Mouse (Mus musculus): Measurements from ENCODE around the gene Adamts12.

The Adamts12 gene

DNA sequence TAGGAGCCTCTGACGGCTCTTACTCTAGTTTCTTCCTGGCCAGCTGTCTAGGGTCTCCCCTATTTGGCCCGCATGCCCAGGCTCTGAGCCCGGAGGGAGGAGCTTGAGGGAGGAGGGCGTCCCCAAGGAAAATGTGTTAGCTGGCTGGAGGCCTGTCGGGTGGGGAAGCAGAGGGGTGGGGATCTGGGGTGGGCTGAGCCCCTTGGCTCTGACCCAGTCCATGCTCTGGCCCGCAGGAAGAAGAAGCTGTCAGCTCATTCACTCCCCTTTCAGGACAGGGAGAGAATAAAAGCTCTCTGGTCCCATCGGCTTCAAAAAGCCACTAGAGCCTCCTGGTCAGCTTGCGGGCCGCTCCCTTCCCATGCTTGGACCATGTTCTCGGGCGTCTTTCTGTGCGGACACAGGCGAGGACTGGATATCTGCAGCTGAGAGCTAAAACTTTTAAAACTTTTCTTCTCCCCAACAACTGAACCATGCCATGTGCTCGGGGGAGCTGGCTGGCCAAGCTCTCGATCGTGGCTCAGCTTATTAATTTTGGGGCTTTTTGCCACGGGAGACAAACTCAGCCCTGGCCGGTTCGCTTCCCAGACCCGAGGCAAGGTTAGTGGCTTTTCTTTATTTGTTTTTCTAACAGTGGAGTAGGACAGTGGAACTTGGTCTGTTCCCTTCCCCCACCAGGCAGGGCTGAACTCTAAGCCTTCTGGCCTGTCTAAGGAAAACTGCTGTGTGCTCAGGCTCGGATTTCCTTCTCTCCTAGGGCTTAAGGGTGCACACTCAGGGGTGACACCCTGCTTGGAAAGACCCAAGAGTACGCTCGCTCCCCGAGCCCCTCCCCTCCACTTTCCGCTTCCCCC is at the start of gene Adamts12:
Gene Adamts12 (plus strand): TSS at position 233 of the 854 bp plus-strand sequence.
- DNase-seq: peak; percentile 71 to 89

DNA sequence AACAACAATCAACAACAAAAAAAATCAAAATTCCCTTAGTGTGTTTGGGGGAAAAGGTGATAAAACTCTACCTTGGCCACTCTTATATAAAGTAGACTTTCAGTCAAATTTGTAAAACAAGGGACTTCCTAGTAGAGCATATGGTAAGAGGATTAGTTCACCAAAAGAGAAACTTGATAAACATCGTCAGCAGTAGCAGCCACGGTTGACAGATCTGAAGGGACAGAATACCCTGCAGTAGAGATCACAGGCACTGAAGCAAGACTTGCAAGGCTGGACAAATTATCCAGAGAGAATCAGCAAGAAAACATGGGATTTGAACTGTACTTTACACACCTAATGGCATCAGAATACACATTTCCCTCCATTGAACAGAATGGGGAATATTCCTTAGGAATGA is 49.7 kb upstream of the Adamts12 start:
- DNase-seq: no peak

DNA sequence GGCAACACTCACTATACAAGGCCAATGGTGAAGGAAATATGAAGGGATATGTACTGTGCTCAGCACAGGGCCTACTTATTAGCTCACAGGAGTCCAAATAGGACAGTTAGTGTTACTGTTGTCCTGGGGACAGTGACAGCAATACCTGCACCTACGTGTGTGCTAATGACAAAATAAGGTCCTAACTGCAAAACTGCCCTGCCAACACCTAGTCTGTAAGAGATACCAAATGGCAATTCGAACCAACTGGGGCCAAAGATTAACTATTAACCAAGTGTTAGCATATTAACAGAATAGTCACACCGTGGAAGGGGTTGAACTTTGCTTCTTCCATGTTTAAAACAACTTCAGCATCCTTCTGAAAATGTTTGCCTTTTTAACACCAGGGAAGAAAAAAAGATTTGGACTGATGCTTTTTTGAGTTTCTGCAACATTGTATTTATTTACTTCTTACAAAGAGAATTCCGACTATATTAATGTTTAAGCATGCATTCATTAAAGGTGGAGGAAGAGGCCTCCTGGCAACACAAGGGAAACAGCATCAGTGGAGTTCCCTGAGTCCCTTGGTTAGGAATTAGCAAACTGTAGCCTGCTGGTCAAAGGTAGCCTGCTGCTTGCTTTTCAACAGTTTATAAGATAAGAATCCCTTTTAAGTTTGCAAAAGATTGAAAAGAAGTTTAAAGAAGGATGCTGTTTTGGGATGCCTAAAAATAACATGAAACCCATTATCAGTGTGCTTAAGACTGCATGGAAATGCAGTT is 37.6 kb upstream of the Adamts12 start:
- DNase-seq: no peak

DNA sequence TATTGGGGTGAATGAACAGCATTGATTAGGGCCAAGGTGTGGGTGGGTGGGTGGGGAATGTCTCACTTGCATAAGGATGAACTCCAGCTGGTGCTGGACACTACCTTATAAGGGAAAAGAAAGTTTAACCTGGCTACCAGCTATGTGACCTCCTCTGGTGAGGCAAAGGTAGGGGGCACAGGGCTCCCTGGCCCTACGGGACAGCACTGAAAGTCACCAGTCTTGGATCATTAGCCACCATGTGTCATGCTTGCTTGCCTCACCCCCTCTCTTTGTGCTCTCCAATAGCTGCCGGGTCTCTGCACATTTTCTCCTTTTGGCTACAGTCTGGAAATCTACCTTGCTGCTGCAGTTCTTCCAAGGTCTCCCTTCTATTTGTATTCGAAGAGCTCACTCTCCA is 34.4 kb upstream of the Adamts12 start:
- DNase-seq: no peak

DNA sequence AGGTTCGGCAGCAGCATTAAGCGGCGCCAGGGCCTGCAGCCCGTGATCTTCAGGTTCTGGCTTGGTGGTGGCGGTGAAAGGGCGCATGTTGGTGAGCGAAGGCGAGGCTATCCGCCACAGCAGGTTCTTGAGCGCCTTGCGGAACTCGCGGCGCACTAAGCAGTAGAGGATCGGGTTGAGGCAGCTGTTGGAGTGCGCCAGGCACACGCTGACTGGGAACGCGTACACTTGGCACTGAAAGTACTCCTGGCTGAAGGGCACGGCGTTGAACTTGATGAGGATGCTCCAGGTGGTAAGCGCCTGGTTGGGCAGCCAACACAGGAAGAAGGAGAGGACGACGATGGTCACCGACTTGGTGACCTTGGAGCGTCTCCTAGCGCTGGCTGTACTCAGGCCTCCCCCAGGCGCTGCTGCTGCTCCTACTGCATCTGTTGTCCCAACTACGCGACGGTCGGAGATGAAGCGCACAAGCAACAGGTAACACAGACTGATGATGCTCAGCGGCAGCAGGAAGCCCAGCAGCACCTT is 28.6 kb upstream of the Adamts12 start:
- peak in 1 of 2 experiments; percentile 20 for DNase-seq

DNA sequence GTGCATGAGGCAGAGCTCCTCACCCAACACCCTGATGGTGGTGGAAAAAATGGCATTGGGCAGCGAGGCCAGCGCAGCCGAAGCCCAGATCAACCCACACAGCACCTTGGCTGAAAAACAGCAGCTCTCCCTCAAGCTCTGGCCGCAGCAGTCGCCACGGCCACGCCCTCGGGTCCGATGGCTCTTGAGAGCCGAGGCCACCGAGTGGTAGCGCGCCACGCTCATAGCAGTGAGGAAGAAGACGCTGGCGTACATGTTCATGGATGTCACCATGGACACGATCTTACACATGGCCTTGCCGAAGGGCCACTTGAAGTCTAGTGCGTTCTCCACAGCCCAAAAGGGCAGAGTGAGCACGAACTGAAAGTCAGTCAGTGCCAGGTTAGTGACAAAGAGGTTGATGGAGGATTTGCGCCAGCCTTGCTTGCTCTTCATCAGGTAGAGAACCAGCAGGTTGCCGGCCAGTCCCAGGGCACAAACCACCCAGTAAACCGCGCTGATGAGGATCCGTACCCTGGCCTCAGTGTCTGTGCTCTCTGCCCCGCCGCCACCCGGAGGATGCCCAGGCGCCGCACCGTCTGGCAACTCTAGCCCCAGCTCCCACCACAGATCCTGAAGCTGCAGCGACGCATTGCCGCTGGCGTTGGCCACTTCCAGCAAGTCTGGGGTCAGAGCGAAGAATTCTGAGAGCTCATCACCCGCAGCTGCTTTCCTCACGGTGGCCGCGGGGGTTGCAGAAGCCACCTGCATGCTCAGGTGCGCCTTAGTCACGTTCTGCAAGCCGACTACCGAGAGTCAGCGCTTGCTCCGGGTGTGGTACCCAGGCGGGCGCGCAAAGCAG is 27.8 kb upstream of the Adamts12 start:
- DNase-seq: peak; percentile 9 to 27

DNA sequence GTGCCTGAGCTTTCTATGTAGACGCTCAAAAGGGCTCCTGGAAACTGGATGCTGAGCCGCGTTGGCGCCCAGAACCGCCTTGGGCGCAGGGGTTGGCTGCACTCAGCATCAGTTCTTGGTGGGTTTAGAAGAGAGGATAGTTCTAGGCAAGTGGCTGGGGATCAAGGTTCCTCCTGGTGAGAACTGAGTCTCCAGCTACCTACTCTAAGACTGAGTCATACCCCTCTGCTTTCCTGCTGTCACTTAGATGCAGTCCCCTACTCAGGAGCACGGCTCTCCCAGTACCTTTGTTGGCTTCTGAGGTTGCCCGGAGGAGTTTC is 27.3 kb upstream of the Adamts12 start:
- no peak for DNase-seq

DNA sequence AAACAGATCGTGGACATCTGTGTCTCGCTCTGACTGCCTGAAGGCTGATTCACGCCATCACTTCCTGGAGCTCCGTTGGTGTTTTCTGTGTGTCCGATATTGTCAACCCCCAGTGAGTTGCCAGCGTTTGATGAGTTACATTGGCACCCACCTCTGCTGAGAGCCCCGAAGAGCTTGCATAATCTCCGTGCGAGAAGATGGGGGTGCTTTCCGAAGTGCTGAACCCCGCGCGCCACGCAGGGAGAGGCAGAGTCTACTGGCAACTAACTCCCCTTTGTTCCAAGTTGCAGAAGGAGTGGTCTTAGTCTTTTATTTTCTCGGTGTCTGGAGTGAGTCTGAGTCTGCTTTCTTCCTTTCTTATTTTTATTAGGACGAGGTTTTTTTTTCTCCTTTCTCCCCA is 26.9 kb upstream of the Adamts12 start, which contains the start of gene Rxfp3:
Gene Rxfp3 (minus strand): TSS at position 281 of the 400 bp plus-strand sequence.
- peak in 1 of 2 experiments; percentile 21 for DNase-seq

DNA sequence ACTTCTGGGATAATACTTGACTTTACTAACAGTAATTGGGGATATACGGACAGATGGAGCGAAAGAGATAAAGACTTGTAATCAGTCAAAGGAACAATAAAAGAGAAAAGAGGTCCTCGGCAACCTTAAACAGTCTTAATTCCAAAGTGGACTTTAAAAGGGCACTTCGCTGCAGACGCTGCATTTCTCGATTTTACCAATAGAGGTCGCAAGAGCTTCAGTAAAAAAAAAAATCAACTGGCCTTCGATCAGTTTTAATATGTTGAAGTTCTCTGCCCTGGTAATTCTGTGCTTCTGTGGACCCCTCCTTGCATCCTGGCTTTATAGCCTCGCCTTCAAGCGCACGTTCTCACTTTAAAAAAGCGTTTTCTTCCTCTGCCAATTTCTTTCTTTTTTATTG is 26.1 kb upstream of the Adamts12 start:
- DNase-seq: peak in 1 of 2 experiments; percentile 50

DNA sequence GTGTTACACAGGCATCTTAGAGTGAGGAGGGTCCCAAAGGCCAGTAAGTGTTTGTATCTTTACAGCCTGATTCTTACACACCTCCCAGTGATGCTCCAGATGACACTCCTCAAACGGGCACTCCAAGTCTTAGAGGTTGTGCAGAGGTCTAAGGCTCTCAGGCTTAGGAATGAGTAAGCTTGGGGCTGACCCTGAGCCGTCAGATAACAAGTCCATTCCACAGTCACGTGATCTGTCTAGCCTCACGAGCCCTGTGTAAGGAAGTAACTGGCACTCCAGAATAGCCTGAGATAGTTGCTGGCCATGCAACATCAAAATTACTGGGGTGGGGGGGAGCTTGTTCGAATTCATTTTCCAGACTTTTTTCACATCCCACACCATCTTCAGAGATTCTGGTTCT is 24.5 kb upstream of the Adamts12 start:
- no peak for DNase-seq

DNA sequence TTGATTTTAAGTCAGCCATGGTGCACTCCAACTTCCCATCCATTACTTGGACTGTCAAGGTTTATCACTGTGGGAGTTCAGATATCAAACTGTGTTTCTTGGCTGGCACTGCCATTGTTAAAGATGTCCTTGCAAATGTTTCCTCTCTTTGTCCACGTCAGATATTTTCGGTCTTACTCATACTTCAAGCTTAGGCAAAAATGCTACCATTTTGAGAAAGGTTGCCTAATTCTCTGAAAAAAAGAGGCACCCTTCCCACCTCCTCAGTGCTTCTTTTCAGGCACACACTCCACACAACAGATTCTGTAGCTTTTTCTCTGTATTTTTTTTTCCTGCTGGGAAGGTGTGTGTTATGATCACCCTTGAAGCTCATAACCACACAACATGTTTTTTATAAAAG is 23.4 kb upstream of the Adamts12 start:
- DNase-seq: no peak

DNA sequence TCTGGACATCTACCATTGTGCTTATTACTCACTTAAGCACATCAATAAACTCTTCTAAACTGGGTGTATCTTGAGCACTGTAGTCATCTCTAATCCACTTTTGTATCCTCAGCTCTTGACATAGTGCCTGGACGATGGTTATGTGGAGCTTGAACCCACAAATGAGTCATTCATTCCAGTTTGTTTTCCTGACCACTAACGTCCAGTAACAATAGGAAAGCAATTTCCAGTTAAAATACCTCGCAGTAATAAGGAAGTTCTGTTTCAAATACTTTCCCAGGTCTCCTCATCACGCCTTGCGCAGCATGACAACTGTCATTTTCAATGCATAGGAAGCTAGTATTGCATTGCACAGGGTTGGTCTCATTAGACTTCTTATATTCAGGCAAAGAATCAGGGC is 21.8 kb upstream of the Adamts12 start:
- DNase-seq: no peak

DNA sequence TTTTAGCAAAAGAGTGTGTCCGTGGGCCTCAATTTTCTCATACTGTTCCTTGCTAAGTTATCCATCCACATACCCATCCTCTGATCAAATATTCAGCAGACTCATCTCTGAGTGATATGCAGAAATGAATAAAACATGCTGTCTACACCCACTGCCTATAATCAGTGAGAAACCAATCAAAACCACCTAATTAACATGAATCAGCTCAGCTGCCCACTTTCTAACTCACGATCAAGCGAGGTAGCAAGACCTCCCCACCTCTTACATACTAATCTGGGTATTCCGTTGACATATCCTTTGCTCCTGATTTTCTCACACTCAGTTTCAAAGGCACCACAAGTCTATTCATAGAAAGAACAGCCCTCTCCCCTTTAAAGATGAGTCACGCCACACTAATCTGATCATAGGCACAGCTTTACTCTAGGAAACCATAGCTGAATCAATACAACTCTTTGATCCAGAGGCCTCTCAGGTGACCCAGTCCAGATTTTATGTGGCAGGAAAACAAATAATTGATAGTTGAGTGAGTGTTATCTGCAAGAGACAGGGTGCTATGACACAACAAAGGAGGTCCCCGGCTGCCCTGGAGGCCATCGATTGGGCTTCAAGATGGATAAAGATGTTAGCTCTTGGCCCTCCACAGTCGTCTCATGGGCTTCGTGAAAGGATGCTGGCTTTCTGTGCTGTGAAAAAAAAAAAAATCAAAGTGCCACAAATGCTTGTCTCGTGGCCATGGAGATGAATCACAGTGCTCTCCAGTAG is 10.7 kb upstream of the Adamts12 start:
- DNase-seq: no peak

DNA sequence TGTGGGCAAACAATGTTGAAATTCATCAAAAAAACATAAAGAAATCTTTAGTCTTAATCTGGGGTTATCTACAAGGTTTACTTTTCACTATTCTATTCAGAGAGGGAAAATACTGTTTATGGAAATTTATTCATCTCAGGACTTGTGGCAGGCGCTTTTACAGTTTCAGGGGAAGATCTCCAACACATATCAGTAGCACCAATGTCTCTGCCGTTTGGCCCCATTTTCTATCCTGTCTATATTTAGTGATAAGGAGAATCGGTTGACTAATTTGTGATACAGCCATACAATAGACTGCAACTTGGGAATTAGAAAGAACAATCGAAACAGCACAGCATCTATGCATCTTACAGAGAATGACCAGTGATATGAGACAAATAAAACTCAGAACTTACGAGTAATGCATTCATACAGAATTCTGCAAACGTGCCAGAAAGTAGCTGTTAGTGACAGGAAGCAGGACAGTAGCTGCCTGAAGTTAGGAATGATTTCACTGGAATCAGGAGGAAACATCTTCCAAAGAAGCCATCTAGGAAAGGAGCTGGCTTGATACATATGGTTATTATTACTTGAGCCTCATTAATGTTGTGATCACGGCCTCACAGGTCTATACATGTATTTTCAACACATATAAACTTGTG is 10.0 kb upstream of the Adamts12 start:
- DNase-seq: no peak

DNA sequence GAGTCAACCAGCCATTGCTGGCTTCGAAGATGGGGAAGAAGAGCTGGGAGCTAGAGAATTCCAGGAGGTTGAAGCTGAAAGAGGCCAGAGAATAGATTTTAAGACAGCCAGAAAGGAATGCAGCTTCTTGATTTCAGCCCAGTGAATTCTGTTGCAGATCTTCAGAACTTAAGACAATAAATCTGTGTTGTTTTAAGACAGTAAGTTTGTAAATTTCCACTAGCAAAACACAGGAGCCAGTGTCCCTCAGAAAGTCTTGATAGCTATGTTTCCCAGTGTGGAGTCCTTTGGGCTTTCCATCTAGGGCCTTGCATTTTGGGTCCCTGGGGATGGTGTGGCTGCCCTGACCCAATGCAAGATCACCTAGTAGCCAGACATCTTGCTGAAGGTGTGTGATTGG is 1.7 kb upstream of the Adamts12 start:
- no peak for DNase-seq

DNA sequence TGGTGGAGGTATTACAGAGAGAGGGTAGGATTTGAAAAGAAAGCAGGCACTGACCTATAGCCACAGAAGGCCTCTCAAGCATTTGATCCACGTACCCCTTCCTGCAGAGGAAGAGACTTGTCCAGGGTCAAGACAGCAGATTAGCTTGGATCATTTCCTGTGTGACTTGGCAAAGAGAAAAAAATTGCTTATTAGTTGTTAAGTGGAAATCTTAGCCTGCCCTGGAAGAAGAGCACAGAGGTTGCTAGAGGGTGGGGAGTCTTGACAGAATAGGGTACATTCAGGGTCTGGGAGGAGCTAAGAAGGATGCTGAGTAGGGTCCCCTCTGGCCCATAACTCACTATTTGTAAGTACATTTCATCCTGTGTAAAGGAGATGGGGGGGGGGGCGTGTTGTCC is 431 bp upstream of the Adamts12 start:
- no peak for DNase-seq

DNA sequence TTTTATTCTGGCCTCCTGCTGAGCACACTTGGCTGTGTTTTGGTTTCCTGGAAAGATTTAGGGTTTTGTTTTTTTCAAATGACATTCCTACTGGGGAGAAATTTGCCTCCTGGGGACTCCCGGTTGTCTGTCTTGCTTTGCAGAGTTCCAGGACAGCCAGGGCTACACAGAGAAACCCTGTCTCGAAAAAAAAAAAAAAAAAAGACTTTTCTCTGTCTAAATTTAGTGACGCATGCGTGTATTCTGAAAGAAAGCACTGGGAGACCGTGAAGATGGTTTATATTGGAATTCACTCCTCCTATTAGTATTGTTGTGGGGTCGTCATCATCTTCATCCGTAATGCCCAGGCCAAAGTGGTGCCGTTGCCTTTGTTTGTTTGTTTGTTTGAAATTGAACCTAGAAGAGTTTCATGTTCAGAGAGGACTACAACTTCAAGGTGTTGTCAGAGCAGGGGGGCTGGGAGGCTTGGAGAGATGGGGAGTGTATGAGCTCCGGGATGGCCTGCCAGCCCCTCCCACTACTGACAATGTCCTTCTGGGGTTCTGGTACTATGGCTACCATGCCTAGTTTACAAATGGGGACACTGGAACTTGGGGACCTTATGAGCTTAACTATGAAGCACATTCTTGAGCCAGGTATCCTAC is 1.1 kb downstream of the Adamts12 start:
- DNase-seq: no peak

DNA sequence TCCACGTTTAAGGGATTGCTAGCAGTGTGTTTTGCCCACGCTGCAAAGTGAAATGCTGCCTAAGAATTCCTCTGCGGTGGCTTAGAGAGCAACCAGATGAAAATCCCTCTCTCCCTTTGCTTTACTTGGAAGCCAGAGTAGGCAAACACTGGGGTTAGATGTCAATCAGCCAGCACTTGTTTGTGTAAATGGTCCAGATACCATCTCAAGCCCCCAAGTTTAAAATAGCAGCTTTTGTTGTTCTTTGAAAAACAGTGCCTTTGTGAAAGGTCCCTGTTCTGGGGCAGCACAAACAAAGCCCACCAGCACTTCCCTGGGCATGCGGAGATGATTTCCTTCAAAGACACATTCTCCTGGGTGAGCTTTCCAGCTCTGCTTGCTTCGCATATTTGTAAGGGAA is 1.7 kb downstream of the Adamts12 start:
- DNase-seq: no peak

DNA sequence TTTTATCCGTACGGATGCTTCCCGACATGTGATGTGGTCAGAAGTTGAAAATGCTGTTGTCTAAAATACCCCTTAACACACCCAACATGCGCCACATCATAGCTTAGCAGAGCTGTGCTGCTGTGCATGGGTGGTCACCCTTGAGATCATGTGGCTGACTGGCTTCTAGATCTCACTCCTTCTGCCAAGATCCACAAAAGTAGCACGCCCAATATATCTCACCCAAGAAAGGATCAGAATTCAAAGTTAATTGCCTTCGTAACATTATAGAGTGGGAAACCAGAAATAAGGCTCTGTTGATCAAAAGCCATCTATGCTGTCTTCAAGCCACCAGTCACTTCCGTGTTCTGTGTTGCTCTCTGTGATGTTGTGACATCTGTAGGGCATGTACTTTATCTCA is 3.3 kb downstream of the Adamts12 start:
- no peak for DNase-seq

DNA sequence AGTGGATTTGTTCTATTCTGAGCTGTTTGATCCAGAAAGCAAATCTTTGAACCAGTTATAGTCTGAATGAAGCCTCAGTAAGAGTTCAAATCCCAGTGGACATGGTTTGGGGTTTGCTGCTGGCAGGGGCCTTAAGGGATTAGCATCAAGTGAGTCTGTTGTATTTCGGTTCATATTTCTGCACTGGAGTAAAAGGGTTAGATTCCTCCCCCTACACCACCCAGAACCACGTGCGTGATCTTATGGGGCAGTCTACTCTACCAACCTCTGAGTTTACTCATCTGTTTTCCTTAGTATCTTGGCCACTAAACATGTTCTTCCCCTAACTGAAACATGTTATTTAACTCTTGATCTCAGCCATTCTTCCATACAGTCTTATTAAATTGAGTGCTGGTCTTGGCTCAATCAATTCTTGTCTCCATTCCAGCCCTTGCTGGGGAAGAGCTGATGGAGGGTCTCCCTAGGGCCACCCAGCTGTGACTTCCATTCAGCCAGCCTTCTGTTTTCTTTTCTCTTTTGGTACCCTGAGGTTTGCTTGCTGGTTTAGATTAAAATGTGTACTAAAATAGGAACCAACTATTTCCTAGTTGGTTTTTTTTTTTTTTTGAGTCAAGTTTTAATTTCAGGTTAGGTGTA is 11.3 kb downstream of the Adamts12 start:
- DNase-seq: no peak

Measured in lung, postnatal 4 days (tissue).